Mouse (Mus musculus): ENCODE measurements around the gene Stard13. TPM values are rescaled to one million over a fixed set of nuclear protein-coding genes. Genes with fewer than 3 reads are reported as not detected.

The Stard13 gene
- total RNA-seq, 2 experiments from 2014 or later: 8.9 to 14.4 TPM

GRCm38 (mm10) chr5:151183656-151184240, 49.9 kb downstream of the Stard13 start:
- DNase-seq (ENCODE audit: low spot score in 2 of 2): no peak

- no peak for DNase-seq (ENCODE audit: low spot score in 2 of 2)
Measured at GRCm38 (mm10) chr5:151181288-151181687, 52.3 kb downstream of the Stard13 start.

- no peak for DNase-seq (ENCODE audit: low spot score in 2 of 2)
Measured at GRCm38 (mm10) chr5:151180176-151180785, 53.4 kb downstream of the Stard13 start.

GRCm38 (mm10) chr5:151177171-151177570, 56.5 kb downstream of the Stard13 start:
- DNase-seq (ENCODE audit: low spot score in 2 of 2): no peak

DNA sequence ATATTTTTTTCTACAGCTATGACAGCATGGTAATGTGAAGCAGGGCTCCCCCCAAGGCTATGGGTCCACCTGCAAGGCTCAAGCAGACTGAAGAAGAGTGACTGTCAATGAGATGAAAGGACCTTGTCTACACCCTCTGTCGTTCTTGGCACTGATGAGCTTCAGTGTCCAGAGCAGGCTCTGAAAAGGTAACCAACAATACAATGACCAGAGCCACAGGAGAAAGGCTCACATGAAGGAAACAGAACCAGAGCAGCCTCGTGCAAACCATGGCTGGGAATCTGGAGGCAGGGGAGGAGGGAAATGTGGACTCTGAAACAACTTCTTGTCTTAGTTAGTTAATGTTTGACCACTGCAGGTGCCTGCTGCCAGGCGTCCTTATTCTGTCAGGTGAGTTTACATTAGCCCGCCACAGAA, 57.7 kb downstream of the Stard13 start:
- no peak for DNase-seq (ENCODE audit: low spot score in 2 of 2)

DNA sequence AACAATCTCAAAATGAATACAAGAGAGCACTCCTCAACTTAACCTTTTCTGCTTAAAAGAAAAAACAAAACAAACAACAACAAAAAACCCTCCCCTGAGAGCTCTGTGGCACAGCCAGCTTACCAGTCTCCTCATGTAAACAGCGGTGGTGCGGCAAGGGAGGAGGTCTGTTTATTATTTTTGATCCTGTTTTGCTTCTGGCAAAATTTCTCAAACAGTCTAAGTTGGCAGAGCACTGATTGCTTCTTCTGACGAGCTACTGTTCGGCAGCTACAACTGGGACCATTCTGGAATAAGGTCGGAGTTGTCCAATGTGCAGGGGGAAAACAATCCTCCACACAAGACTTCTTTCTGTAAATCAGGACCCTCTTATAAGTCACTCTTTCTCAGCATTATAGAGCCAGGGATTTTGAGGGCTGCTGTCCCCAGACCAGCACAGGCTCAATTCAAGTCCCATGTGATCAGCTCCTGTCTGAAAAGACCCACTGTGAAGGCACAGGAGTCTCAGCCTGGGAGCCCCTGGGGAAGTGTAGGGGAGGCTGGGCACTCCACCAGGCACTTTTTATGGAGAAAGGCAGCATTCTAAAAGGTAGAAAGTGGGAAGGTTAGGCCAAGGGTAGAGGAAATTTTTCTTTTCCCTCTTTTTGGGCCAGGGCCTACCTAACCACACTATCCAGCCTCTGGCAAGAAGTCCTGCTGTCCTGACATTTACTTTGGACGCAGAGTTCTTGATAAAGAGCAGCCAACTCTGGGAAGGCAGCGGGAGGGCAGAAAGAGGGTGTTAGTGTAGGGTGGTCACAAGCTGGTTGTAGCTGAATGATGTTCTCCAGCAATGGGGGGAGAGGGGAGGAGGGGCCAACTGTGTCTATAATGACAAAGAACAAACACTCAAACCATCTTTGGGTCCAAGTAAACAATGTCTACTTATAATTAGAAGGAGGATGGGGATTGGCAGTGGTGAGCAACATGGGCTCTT, 58.9 kb downstream of the Stard13 start:
- no peak for DNase-seq (ENCODE audit: low spot score in 2 of 2)

- DNase-seq (ENCODE audit: low spot score in 2 of 2): no peak
Measured at GRCm38 (mm10) chr5:151173774-151174173, 59.9 kb downstream of the Stard13 start.

GRCm38 (mm10) chr5:151170168-151170750, 63.4 kb downstream of the Stard13 start:
- no peak for DNase-seq (ENCODE audit: low spot score in 2 of 2)

- no peak for DNase-seq (ENCODE audit: low spot score in 2 of 2)
Measured at GRCm38 (mm10) chr5:151168191-151168590, 65.4 kb downstream of the Stard13 start.

DNA sequence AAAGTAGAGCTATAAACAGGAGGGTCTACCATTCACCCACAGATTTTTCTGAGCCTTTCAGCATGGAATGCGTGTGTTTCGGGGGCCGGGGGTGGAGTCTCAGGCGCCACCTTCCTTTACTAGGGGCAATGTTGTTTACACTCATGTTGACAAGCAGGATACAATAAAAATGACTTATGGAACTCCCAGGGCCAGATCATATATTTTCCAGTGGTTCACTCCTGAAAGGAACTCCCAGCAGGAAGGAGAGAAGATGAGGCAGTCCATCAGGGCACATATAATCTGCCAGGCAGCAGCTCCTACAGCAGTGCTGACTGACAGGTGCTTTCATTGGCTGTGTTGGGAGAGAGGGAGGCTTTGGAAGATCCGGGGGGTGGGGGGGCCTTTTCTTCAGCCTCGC, 66.0 kb downstream of the Stard13 start:
- no peak for DNase-seq (ENCODE audit: low spot score in 2 of 2)

DNA sequence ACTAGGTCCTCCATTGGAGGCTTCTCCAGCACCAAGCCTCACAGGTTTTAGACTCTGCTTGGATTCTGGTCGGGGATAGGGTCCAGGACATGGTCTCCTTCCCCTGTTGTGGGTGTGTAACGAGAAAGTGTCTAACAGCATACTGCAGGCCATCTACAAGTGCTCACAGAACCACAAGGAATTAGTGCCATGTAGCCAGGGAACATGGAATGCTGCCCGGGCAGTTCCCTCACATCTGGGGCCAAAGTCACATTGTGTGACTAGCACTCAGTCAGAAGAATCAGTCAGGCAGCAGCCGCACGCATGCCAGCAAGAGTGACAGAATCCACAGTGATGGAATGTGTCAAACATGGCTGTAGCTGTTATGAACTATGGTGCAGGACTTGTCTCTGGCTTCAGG, 67.4 kb downstream of the Stard13 start:
- DNase-seq (ENCODE audit: low spot score in 2 of 2): no peak

DNA sequence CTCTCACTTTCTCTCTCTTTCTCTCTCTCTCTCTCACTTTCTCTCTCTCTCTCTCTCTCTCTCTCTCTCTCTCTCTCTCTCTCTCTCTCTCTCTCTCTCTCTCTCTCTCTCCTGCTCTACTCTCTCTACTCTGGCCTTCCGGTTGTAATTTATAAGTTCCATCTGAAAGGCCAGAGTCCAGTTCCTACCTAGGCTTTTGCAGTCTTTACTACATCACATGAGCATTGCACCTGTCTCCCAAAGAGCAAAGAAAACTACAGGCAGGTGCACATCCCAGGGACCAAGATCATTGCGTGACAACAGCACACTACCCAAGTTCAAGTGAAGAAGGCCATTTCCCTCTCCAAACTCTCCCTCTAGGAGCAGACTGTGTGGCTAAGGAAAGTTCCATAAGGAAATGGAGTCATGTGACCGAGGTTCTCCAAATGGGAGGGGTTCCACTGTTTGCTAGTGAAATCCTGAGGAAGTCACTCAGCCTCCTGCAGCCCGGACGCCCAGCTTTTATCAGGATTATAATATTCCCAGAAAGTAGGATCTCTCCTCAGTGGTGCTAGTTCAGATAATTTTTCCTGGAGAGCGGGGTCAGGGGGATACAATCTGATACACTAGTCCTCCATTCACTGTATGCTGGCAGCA, 68.1 kb downstream of the Stard13 start:
- DNase-seq (ENCODE audit: low spot score in 2 of 2): no peak

DNA sequence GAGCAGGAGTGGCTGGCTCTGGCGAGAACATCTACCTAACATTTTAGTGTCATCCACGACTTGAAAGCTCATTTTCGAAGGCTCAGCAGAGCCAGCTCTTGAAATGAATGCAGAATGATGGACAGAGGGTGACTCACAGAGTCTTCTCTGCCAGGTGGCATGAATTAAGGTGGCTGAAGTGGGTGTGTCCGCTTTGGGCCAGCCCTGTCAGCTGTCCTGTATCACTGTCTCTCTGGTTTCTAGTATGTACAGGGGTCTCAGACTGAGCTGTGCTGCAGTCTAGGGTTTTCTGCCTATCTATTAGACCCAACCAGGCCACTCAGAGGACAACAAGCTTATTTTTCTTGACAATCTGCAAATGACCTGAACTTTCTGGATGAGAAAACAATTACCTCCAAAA, 68.8 kb downstream of the Stard13 start:
- DNase-seq (ENCODE audit: low spot score in 2 of 2): no peak

GRCm38 (mm10) chr5:151162642-151163041, 71.0 kb downstream of the Stard13 start:
- DNase-seq (ENCODE audit: low spot score in 2 of 2): no peak

- DNase-seq (ENCODE audit: low spot score in 2 of 2): no peak
Measured at GRCm38 (mm10) chr5:151155247-151155646, 78.4 kb downstream of the Stard13 start.

DNA sequence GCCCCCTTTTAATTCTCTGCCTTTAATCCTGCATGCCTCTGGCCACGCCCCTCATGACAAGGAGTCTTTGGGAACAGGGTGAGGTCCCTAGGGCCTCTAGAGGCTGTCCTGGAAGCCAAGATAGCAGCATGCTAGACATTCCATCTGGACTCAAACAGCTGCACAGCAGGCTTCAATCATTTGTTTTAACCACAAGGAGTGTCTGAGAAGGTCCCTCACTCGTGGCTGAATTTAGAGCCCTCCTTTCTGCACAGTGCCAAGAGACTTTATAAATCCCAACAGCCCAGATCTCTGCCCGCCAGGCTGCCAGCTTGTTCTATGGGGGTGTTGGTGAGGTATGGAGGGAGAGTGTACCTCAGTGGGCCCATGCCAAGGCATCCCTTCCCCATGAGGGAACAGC, 78.9 kb downstream of the Stard13 start:
- no peak for DNase-seq (ENCODE audit: low spot score in 2 of 2)

DNA sequence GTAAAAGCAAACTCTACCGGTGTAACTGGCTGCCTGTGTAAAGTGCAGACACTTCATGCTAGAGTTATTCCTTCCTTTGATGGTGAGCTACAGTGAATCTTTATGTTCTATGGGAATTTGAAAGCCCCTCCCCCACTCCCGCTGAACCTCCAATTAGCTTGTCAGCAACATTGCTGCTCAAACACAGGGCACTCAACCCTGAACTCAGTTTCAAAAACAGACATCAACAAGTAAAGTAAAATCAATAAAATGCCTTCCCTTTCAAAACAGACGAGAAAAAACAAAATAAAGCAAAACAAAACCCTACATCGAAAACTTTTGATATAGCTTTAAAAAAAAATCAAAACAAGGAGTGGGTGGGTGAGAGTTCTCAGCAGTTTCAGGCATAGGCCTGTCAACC, 79.6 kb downstream of the Stard13 start:
- DNase-seq (ENCODE audit: low spot score in 2 of 2): no peak

- no peak for DNase-seq (ENCODE audit: low spot score in 2 of 2)
Measured at GRCm38 (mm10) chr5:151151549-151151948, 82.1 kb downstream of the Stard13 start.

GRCm38 (mm10) chr5:151149509-151149908, 84.1 kb downstream of the Stard13 start:
- DNase-seq (ENCODE audit: low spot score in 2 of 2): no peak

DNA sequence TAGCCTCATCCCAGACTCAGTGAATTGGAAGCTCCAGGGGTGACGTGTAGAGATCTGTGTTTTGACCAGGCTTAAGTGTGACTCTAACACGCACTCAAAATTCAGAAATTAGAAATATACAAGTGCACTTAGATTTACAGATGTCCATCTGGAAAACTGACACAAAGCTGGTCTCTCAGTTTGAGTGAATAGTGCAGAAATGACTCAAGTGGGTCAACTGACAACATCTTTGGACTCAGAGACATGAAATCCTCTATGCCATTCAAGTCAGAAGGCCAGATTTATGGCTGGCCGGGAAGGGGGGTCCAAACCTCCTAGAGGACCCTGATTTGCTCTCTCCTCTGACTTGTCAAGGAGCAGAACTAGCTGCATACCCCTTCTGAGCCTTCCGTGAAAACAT, 85.6 kb downstream of the Stard13 start:
- DNase-seq (ENCODE audit: low spot score in 2 of 2): no peak

DNA sequence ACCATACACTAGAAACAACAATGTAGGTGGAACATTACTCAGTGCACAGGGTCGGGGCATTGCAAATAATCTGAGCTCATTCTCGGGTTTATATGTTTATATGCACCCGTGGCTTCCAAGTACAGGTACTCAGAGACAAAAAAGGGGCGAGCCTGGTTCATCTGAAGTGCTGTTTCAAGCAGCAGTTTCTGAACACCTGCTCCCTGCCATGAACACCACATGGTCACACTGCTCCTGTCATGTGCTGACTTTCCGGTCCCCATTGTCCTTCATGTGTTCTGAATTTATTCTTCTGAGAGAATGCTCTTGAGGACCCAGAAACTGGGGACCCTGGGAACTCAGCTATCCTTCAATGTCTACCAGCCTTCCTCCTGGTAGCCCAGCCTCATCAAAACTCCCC, 87.8 kb downstream of the Stard13 start:
- DNase-seq (ENCODE audit: low spot score in 2 of 2): no peak

Data from adrenal gland, adult 18-20 months (tissue).